ENCODE assay signal across 15 mouse cellular contexts in the genomic region with DNA sequence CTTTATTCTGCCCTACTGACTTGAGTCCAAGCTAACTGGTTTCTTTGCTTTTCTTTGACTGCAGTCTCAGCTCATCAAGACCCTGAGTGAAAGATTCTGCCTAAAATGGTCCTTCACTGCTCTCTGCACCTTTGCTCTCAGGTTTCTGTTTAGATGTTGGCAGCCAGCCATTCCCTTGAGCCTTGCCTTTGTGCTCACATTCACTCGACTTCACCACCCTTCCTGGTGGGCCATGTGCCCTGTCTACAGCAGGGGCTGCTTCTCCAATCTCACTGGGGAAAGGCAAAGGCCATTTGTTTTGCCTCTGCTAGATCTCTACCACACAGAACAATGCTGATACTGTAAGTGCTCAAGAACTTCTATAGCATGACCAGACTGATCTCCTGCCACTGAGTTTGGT. TPM values are rescaled to one million over a fixed set of nuclear protein-coding genes. Genes with fewer than 3 reads are reported as not detected.
DNase-seq lines count a peak whose midpoint lies in the region; ATAC-seq and TF ChIP-seq lines count a peak whose summit lies in the region.
"Had no signal": no experiment of that assay in that cellular context is flagged by ENCODE, and none has a peak within 500 bp of the region (broad histone marks: within the 10 kb centered on the region; RNA-seq: fewer than 3 reads in every experiment).

No protein-coding gene starts in this region.

- ATAC-seq in liver, embryonic 11.5 days (replicated peaks; ENCODE audit: low FRiP score): no peak
- ATAC-seq in liver, postnatal 0 days: no peak
- peak; percentile 57; the same call in 1 of the 2 replicates for ATAC-seq in lung, embryonic 15.5 days (ENCODE audit: borderline replicate concordance, extremely low read depth, low FRiP score, low TSS enrichment)
- ATAC-seq in stomach, embryonic 16.5 days (ENCODE audit: insufficient read depth, low FRiP score): 0 out of 2 replicates have a peak, but pooled peaks have one; percentile 25
- no peak for ATAC-seq in monocyte, adult 5-6 weeks (replicated peaks; ENCODE audit: insufficient number of reproducible peaks, low FRiP score, low TSS enrichment, poor library complexity, severe bottlenecking)
- ATAC-seq: CD4-positive, CD25-positive, alpha-beta regulatory T cell, adult 4 months; hindbrain, postnatal 0 days; midbrain, embryonic 15.5 days had no signal

- no peak overlapping the region for H3K4me2 ChIP-seq in liver, embryonic 11.5 days
- no peak overlapping the region for H3K4me2 ChIP-seq in liver, postnatal 0 days (ENCODE audit: low read depth, low read length)
- no peak overlapping the region for H3K4me2 ChIP-seq in lung, embryonic 15.5 days
- H3K4me2 ChIP-seq in stomach, embryonic 16.5 days (ENCODE audit: low read depth, low read length): no peak overlapping the region
- H3K4me2 ChIP-seq: limb, embryonic 15.5 days; midbrain, embryonic 15.5 days had no signal

- TF ChIP-seq EP300 in liver, postnatal 0 days (IDR thresholded peaks at IDR 0.05; ENCODE audit: low read depth): no peak

- H3K9me3 ChIP-seq in liver, embryonic 11.5 days (ENCODE audit: control insufficient read depth, low read length): no peaks in the 10 kb centered on the region
- H3K9me3 ChIP-seq in liver, postnatal 0 days (ENCODE audit: low read length): no peaks in the 10 kb centered on the region
- no peaks in the 10 kb centered on the region for H3K9me3 ChIP-seq in lung, embryonic 15.5 days
- H3K9me3 ChIP-seq in stomach, embryonic 16.5 days (replicated peaks; ENCODE audit: control insufficient read depth, low read length): no peaks in the 10 kb centered on the region
- H3K9me3 ChIP-seq: limb, embryonic 15.5 days; midbrain, embryonic 15.5 days had no signal

- 55% methylated on average over 1 of the region's 1 CpGs for WGBS in liver, embryonic 11.5 days
- 38% methylated on average over 1 of the region's 1 CpGs for WGBS in liver, postnatal 0 days (ENCODE audit: insufficient replicate concordance)
- WGBS in lung, embryonic 15.5 days: 3% methylated on average over 1 of the region's 1 CpGs
- WGBS in stomach, embryonic 16.5 days: 6% methylated on average over 1 of the region's 1 CpGs

- no peaks in the 10 kb centered on the region for H3K4me1 ChIP-seq in liver, embryonic 11.5 days (replicated peaks; ENCODE audit: control insufficient read depth, insufficient read depth, low read length)
- H3K4me1 ChIP-seq in liver, postnatal 0 days (ENCODE audit: insufficient read depth): peaks cover 16% of the 10 kb centered on the region
- H3K4me1 ChIP-seq in lung, embryonic 15.5 days: no peaks in the 10 kb centered on the region
- no peaks in the 10 kb centered on the region for H3K4me1 ChIP-seq in stomach, embryonic 16.5 days (ENCODE audit: control insufficient read depth, insufficient read depth, low read length)
- H3K4me1 ChIP-seq: midbrain, embryonic 15.5 days had no signal

- no peak overlapping the region for H3K9ac ChIP-seq in liver, embryonic 11.5 days (ENCODE audit: low read depth, low read length)
- H3K9ac ChIP-seq in liver, postnatal 0 days (replicated peaks): no peak overlapping the region
- no peak overlapping the region for H3K9ac ChIP-seq in lung, embryonic 15.5 days
- H3K9ac ChIP-seq in stomach, embryonic 16.5 days (ENCODE audit: low read length): no peak overlapping the region
- H3K9ac ChIP-seq: limb, embryonic 15.5 days; midbrain, embryonic 15.5 days had no signal

- H3K36me3 ChIP-seq in liver, embryonic 11.5 days (ENCODE audit: control insufficient read depth, insufficient read depth, low read length): no peaks in the 10 kb centered on the region
- no peaks in the 10 kb centered on the region for H3K36me3 ChIP-seq in liver, postnatal 0 days (replicated peaks; ENCODE audit: insufficient read depth, low read length)
- 0 out of 2 replicates have a peak, but pooled peaks cover 2% of the 10 kb centered on the region for H3K36me3 ChIP-seq in lung, embryonic 15.5 days
- no peaks in the 10 kb centered on the region for H3K36me3 ChIP-seq in stomach, embryonic 16.5 days (ENCODE audit: control insufficient read depth, insufficient read depth, low read length)

- no peak overlapping the region for H3K4me3 ChIP-seq in liver, embryonic 11.5 days (ENCODE audit: low read depth, low read length)
- H3K4me3 ChIP-seq in liver, postnatal 0 days (ENCODE audit: low read depth, low read length): no peak overlapping the region
- no peak overlapping the region for H3K4me3 ChIP-seq in lung, embryonic 15.5 days
- no peak overlapping the region for H3K4me3 ChIP-seq in stomach, embryonic 16.5 days (replicated peaks; ENCODE audit: low read length)
- H3K4me3 ChIP-seq: layer of hippocampus, adult 2 months; limb, embryonic 15.5 days; midbrain, embryonic 15.5 days had no signal

- no peak for TF ChIP-seq CTCF in liver, postnatal 0 days (IDR thresholded peaks at IDR 0.05; ENCODE audit: low read depth)

- no peaks in the 10 kb centered on the region for H3K27me3 ChIP-seq in liver, embryonic 11.5 days (replicated peaks; ENCODE audit: control insufficient read depth, insufficient read depth, low read length)
- no peaks in the 10 kb centered on the region for H3K27me3 ChIP-seq in liver, postnatal 0 days (ENCODE audit: insufficient read depth, low read length)
- no peaks in the 10 kb centered on the region for H3K27me3 ChIP-seq in lung, embryonic 15.5 days
- no peaks in the 10 kb centered on the region for H3K27me3 ChIP-seq in stomach, embryonic 16.5 days (ENCODE audit: control insufficient read depth, insufficient read depth, low read length)
- H3K27me3 ChIP-seq: limb, embryonic 15.5 days; midbrain, embryonic 15.5 days had no signal

- DNase-seq in liver, embryonic 11.5 days (ENCODE audit: low spot score): peak; percentile 17
- DNase-seq in liver, postnatal 0 days: no peak
- peak; percentile 45 for DNase-seq in kidney, adult 9 months
- no peak for DNase-seq in left cerebral cortex, adult 8-10 months (ENCODE audit: low spot score in 2 of 2)
- DNase-seq: adrenal gland, postnatal 25 days; gastrocnemius, postnatal 14 days; heart, postnatal 36 days had no signal

- no peak overlapping the region for H3K27ac ChIP-seq in liver, embryonic 11.5 days (ENCODE audit: low read depth, low read length)
- H3K27ac ChIP-seq in liver, postnatal 0 days (ENCODE audit: low read depth): no peak overlapping the region
- H3K27ac ChIP-seq in lung, embryonic 15.5 days: peak overlapping the region; percentile 57; the same call in 1 of the 2 replicates
- peak overlapping the region; percentile 4; the same call in 1 of the 2 replicates for H3K27ac ChIP-seq in stomach, embryonic 16.5 days (ENCODE audit: low read length)
- H3K27ac ChIP-seq: hindbrain, postnatal 0 days; layer of hippocampus, adult 2 months; limb, embryonic 15.5 days; midbrain, embryonic 15.5 days had no signal

RNA-seq across cellular contexts. Expression of a gene that starts 25.8 kb away (rescaled TPM):
- polyA plus RNA-seq in liver, embryonic 11.5 days (2014; fragmentation: Nextera tagmentation; extraction: Ambion mirVana): 13.0 and 14.3 TPM in 2 replicates
- 34.0 and 39.8 TPM in 2 replicates for polyA plus RNA-seq in liver, postnatal 0 days (2015; fragmentation: Nextera tagmentation; extraction: Ambion mirVana)
- 4.7 and 5.8 TPM in 2 replicates for polyA plus RNA-seq in lung, embryonic 15.5 days (2015; fragmentation: Nextera tagmentation; extraction: Ambion mirVana)
- polyA plus RNA-seq in stomach, embryonic 16.5 days (2015; fragmentation: Nextera tagmentation; extraction: Ambion mirVana): 6.6 and 8.3 TPM in 2 replicates
- 107 to 157 TPM (median 127 TPM) in 3 replicates for total RNA-seq in monocyte, adult 5-6 weeks (2017)
- total RNA-seq in left cerebral cortex, adult 8-10 months (2022): 10 to 100 TPM; 53.3 to 56.8 (median 55.8) TPM

RNA-seq across cellular contexts. Expression of a gene that starts 43.2 kb away (rescaled TPM):
- 41.8 and 50.2 TPM in 2 replicates for polyA plus RNA-seq in liver, embryonic 11.5 days (2014; fragmentation: Nextera tagmentation; extraction: Ambion mirVana)
- 21.4 and 24.7 TPM in 2 replicates for polyA plus RNA-seq in liver, postnatal 0 days (2015; fragmentation: Nextera tagmentation; extraction: Ambion mirVana)
- 34.1 and 39.6 TPM in 2 replicates for polyA plus RNA-seq in lung, embryonic 15.5 days (2015; fragmentation: Nextera tagmentation; extraction: Ambion mirVana)
- polyA plus RNA-seq in stomach, embryonic 16.5 days (2015; fragmentation: Nextera tagmentation; extraction: Ambion mirVana): 34.1 and 37.6 TPM in 2 replicates
- 113 to 172 TPM (median 148 TPM) in 3 replicates for total RNA-seq in monocyte, adult 5-6 weeks (2017)
- total RNA-seq in left cerebral cortex, adult 8-10 months (2022): 10 to 100 TPM; 77.0 to 82.6 (median 79.5) TPM

RNA-seq across cellular contexts. Expression of a gene that starts 50.7 kb away (rescaled TPM):
- 27.1 and 29.5 TPM in 2 replicates for polyA plus RNA-seq in liver, embryonic 11.5 days (2014; fragmentation: Nextera tagmentation; extraction: Ambion mirVana)
- 4.4 and 5.2 TPM in 2 replicates for polyA plus RNA-seq in liver, postnatal 0 days (2015; fragmentation: Nextera tagmentation; extraction: Ambion mirVana)
- polyA plus RNA-seq in lung, embryonic 15.5 days (2015; fragmentation: Nextera tagmentation; extraction: Ambion mirVana): 31.8 and 34.2 TPM in 2 replicates
- polyA plus RNA-seq in stomach, embryonic 16.5 days (2015; fragmentation: Nextera tagmentation; extraction: Ambion mirVana): 28.8 and 28.9 TPM in 2 replicates
- total RNA-seq in monocyte, adult 5-6 weeks (2017): 17.0 to 45.7 TPM (median 21.6 TPM) in 3 replicates
- 10 to 100 TPM; 64.8 to 75.8 (median 70.8) TPM for total RNA-seq in left cerebral cortex, adult 8-10 months (2022)

Comparison
In these comparisons a context has a peak if more than half of its experiments do, and no peak if none do; other contexts are left out.
1. DNase-seq: peak in liver, embryonic 11.5 days (single experiment) and kidney, adult 9 months (single experiment); none in liver, postnatal 0 days (single experiment) and left cerebral cortex, adult 8-10 months (0 of 2).
2. ATAC-seq: peak in lung, embryonic 15.5 days (single experiment) and stomach, embryonic 16.5 days (single experiment); none in liver, embryonic 11.5 days (single experiment), liver, postnatal 0 days (single experiment) and monocyte, adult 5-6 weeks (single experiment).
3. H3K27ac ChIP-seq: peak in lung, embryonic 15.5 days (single experiment) and stomach, embryonic 16.5 days (single experiment); none in liver, embryonic 11.5 days (single experiment) and liver, postnatal 0 days (single experiment).